Mouse (Mus musculus) midbrain, embryonic 14.5 days (tissue): Measurements from ENCODE around the gene Retreg1. TPM values are rescaled to one million over a fixed set of nuclear protein-coding genes. Genes with fewer than 3 reads are reported as not detected.

Experiments
- ATAC-seq: fragments of 200-750 bp; cut with Nextera tagmentation; 2 replicates; pipeline ENCODE4 v1.8.0; 2017; ENCODE audit warnings: moderate number of reproducible peaks, moderate library complexity; ENCODE audit not compliant: low FRiP score, low TSS enrichment
- DNase-seq: peaks from one replicate; pipeline ENCODE4 v3.0.0-alpha.2; 2015
- H3K27ac ChIP-seq: fragments of 300-500 bp; sonication (generic); replicated peaks from 2 replicates; pipeline ENCODE4 v1.5.1; 2014; ENCODE audit warnings: mild to moderate bottlenecking, low read depth, low read length, moderate library complexity
- H3K27me3 ChIP-seq: fragments of 300-500 bp; sonication (generic); 2 replicates; pipeline ENCODE4 v1.6.1; 2014; ENCODE audit warnings: low read length, control low read depth, mixed read lengths; ENCODE audit not compliant: control insufficient read depth, insufficient read depth
- H3K36me3 ChIP-seq: fragments of 300-500 bp; sonication (generic); 2 replicates; pipeline ENCODE4 v1.6.1; 2014; ENCODE audit warnings: low read length, control low read depth; ENCODE audit not compliant: control insufficient read depth, insufficient read depth
- H3K4me1 ChIP-seq: fragments of 300-500 bp; sonication (generic); 2 replicates; pipeline ENCODE4 v1.6.1; 2014; ENCODE audit warnings: mild to moderate bottlenecking, antibody characterized with exemption, low read length, control low read depth; ENCODE audit not compliant: control insufficient read depth, insufficient read depth
- H3K4me2 ChIP-seq: fragments of 300-500 bp; sonication (generic); 2 replicates; pipeline ENCODE4 v1.6.1; 2014; ENCODE audit warnings: mild to moderate bottlenecking, low read length, moderate library complexity
- H3K4me3 ChIP-seq: fragments of 300-500 bp; sonication (generic); replicated peaks from 2 replicates; pipeline ENCODE4 v1.5.1; 2014; ENCODE audit warnings: low read depth, low read length
- H3K9ac ChIP-seq: fragments of 300-500 bp; sonication (generic); replicated peaks from 2 replicates; pipeline ENCODE4 v1.6.1; 2014; ENCODE audit warnings: mild to moderate bottlenecking, low read length, moderate library complexity
- H3K9me3 ChIP-seq: fragments of 300-500 bp; sonication (generic); 2 replicates; pipeline ENCODE4 v1.6.1; 2016; ENCODE audit warnings: low read length, control low read depth, mixed read lengths; ENCODE audit not compliant: control insufficient read depth
- WGBS: fragments of 180-500 bp; shearing (Covaris S2); extraction: QIAGEN DNeasy Blood & Tissue Kit; methylation state at CpG from one replicate; pipeline ENCODE4 v1.1.7; 2014; 5-methylcytosine and 5-hydroxymethylcytosine counted together
- polyA plus RNA-seq: library from polyadenylated mRNA; unstranded; fragments of >200 nt; fragmentation: Nextera tagmentation; extraction: Ambion mirVana; gene quantifications from 2 replicates; pipeline ENCODE4 v1.2.1, GENCODE M21; 2014

The Retreg1 gene
- polyA plus RNA-seq, 1 experiment from 2014 or later = 13.6 TPM

DNA sequence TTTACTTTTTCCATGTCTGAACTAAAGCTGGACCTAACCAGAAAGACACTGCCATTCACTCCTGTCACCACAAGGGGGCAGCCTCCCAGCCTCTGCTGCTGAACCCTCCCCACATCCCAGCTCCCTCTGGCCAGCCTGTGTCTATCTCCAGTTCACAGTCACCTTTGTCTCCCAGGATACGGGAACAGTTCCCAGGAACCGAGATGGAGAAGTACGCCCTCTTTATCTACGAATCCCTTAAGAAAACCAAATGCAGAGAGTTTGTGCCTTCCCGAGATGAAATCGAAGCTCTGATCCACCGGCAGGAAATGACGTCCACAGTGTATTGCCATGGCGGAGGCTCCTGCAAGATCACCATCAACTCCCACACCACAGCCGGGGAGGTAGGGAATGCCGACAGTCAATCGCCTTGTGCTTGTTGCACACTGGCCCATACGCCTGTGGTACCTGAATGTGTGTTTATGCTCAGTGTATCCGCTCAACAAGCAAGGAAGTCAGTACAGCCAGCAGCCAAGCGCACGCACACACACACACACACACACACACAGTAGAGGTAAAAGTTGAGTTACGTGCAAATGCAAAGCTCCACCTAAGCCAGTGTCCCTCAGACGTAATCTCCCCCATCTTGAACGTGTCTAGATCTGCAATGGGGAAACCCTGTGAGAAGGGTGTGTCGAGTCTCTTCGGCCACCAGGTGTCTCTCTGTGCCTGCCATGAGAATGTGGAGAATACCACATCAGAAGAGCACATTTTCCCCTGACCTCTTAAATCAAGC, 37.5 kb upstream of the Retreg1 start:
- DNase-seq (peak; percentile 79), ATAC-seq (peak; percentile 55; the same call in 1 of the 2 replicates)
- WGBS = 88% methylated on average over 21 of the region's 21 CpGs
- Histone ChIP-seq H3K27ac (no peak overlapping the region), H3K4me2 (no peak overlapping the region), H3K9me3 (no peaks in the 10 kb centered on the region), H3K27me3 (no peaks in the 10 kb centered on the region), H3K4me1 (no peaks in the 10 kb centered on the region), H3K36me3 (peaks cover 76% of the 10 kb centered on the region), H3K9ac (no peak overlapping the region), H3K4me3 (no peak overlapping the region)

DNA sequence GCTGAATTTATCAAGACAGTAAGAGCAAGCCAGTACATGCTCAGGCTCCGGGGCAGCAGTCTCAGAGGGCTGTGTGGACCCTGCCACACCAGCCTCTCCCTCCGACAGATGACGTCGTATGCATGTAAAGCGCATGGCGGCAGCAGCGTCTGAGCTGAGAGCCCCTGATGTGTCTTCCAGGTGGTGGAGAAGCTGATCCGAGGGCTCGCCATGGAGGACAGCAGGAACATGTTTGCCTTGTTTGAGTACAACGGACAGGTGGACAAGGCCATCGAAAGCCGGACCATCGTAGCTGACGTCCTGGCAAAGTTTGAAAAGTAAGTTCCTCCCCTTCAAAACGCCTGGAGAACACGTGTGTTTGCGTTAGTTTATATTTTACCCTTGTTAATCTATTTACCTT, 36.6 kb upstream of the Retreg1 start:
- no peaks in the 10 kb centered on the region for H3K27me3 ChIP-seq
- ATAC-seq (no peak), DNase-seq (no peak)
- peaks cover 75% of the 10 kb centered on the region for H3K36me3 ChIP-seq
- H3K4me2 ChIP-seq = no peak overlapping the region
- no peaks in the 10 kb centered on the region for H3K4me1 ChIP-seq
- no peaks in the 10 kb centered on the region for H3K9me3 ChIP-seq
- H3K9ac ChIP-seq = no peak overlapping the region
- H3K27ac ChIP-seq = no peak overlapping the region
- H3K4me3 ChIP-seq = no peak overlapping the region
- WGBS = 94% methylated on average over 17 of the region's 17 CpGs

DNA sequence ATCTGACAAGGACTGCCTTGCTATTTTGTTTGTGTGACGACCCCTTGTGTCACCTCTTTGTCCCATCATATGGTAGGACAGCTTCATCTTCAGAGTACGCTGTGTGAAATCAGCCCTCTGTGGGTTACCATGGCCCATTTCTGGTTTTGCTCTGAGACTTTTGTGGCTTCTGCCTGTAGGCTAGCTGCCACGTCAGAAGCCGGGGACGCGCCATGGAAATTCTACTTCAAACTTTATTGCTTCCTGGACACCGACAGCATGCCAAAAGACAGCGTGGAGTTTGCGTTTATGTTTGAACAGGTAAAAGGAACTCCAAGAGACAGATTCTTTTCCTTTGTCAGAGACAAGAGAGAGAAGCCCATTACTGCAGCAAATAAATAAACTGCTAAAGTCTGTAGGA, 36.1 kb upstream of the Retreg1 start:
- H3K4me3 ChIP-seq = no peak overlapping the region
- ATAC-seq (no peak), DNase-seq (no peak)
- 96% methylated on average over 9 of the region's 9 CpGs for WGBS
- no peaks in the 10 kb centered on the region for H3K4me1 ChIP-seq
- no peak overlapping the region for H3K9ac ChIP-seq
- no peak overlapping the region for H3K4me2 ChIP-seq
- H3K9me3 ChIP-seq = no peaks in the 10 kb centered on the region
- H3K36me3 ChIP-seq = peaks cover 75% of the 10 kb centered on the region
- H3K27ac ChIP-seq = no peak overlapping the region
- H3K27me3 ChIP-seq = no peaks in the 10 kb centered on the region

DNA sequence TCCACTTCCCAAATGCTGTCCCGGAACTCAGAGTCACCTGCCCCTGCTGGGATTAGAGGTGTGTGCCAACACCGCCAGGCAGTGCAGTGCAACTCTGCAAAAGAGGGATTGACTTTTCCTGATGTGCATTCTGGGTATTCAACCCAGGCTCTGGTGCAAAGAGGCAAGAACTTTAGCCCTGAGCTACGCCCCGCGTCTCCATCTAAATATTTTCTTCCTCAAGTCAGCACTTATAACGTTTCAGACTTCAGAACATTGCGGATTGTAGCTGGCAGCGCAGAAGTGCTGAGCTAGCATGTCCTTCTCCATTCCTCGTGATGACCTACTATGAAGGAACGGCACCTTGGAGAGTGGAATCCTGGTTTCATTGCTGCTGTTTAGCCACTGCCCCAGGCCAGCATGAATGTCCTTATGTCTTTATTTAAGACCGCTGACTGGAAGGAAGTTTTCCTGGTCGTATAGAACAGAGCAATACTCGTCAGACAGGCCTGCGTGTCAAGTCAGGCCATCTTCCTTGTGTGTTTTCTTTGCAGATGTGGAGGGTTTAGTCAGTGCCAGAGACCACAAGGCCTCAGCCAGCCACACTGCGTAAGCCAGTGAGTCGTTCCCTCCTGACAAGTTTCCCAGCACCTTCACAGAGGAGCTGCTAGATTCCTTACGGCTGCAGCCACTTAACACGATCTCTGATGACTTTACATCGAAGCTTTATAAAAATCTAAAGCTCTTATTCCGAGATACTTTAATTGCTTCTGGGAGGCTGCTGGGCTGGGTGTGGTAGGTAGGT, 34.1 kb upstream of the Retreg1 start:
- no peaks in the 10 kb centered on the region for H3K27me3 ChIP-seq
- no peaks in the 10 kb centered on the region for H3K9me3 ChIP-seq
- 95% methylated on average over 20 of the region's 20 CpGs for whole genome bisulfite sequencing
- no peaks in the 10 kb centered on the region for H3K4me1 ChIP-seq
- H3K4me2 ChIP-seq = no peak overlapping the region
- H3K9ac ChIP-seq = no peak overlapping the region
- H3K27ac ChIP-seq = no peak overlapping the region
- DNase-seq (no peak), ATAC-seq (no peak)
- H3K36me3 ChIP-seq = peaks cover 72% of the 10 kb centered on the region
- no peak overlapping the region for H3K4me3 ChIP-seq

DNA sequence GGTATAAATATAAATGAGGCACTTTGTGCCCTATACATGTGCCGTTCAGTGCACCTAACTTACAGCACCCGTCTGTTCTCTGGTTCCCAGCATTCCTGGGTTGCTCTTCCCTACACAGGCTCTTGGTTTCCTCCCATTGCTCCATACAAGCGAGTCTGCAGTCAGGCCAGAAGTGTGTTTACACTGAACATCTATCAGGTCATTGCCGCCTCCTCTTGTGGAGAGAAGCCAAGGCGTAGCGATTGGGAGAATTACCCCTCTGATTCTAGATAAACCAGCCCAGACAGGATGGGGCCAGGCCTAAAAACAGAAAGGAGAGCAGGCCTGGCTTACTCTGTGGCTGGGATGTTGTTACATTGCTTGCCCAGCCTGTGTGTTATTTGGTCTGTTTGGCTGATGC, 33.3 kb upstream of the Retreg1 start:
- Histone ChIP-seq H3K9me3 (0 out of 2 replicates have a peak, but pooled peaks cover 2% of the 10 kb centered on the region), H3K4me1 (no peaks in the 10 kb centered on the region), H3K36me3 (peaks cover 69% of the 10 kb centered on the region), H3K27me3 (no peaks in the 10 kb centered on the region), H3K9ac (no peak overlapping the region), H3K4me3 (no peak overlapping the region), H3K4me2 (no peak overlapping the region), H3K27ac (no peak overlapping the region)
- ATAC-seq (no peak), DNase-seq (no peak)
- WGBS = 97% methylated on average over 6 of the region's 6 CpGs

DNA sequence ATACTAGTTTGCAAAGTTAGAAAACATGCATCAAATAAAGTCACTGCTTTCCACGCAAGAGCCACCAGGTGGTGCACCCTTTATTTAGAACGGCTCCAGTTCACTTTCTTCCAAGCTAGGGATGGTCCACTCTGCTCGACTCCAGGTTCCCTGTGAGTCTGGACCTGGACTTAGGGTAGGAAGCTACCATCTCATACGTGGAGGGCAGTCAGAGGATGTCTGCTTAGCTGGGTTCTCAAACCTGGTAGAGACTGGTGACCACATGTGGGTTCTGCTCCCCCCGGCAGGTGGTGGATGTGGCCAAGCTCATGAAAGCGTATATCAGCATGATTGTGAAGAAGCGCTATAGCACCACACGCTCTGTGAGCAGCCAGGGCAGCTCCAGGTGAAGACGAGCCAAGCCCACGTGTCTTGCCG, 31.1 kb upstream of the Retreg1 start:
- Histone ChIP-seq H3K27ac (no peak overlapping the region), H3K4me2 (no peak overlapping the region), H3K9me3 (0 out of 2 replicates have a peak, but pooled peaks cover 4% of the 10 kb centered on the region), H3K36me3 (peaks cover 67% of the 10 kb centered on the region), H3K4me1 (no peaks in the 10 kb centered on the region), H3K27me3 (no peaks in the 10 kb centered on the region), H3K4me3 (no peak overlapping the region), H3K9ac (no peak overlapping the region)
- 93% methylated on average over 11 of the region's 11 CpGs for WGBS
- no peak for ATAC-seq
- DNase-seq = no peak

DNA sequence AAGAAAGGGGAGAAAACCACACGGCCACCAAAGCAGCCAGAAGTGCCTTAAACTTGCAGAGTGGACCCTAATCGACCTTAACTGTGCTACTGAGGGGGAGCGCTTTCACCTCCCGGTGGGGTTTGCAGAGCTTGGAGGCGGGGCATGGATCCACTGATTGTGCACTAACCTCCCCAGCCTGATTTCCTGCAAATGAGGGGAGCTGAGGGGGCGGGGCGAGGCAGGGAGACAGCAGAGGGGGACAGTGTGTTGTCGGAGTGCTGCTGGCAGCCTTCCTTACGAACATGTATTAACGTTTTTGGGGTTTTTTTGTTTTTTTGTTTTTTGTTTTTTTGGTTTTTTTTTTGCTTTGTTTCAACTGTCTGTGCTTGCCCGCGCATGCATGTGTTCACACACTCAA, 30.5 kb upstream of the Retreg1 start:
- Histone ChIP-seq H3K4me3 (no peak overlapping the region), H3K4me1 (no peaks in the 10 kb centered on the region), H3K27ac (no peak overlapping the region), H3K27me3 (no peaks in the 10 kb centered on the region), H3K9ac (no peak overlapping the region), H3K4me2 (no peak overlapping the region), H3K9me3 (0 out of 2 replicates have a peak, but pooled peaks cover 4% of the 10 kb centered on the region), H3K36me3 (peaks cover 60% of the 10 kb centered on the region)
- 86% methylated on average over 12 of the region's 12 CpGs for WGBS
- ATAC-seq (no peak), DNase-seq (no peak)

DNA sequence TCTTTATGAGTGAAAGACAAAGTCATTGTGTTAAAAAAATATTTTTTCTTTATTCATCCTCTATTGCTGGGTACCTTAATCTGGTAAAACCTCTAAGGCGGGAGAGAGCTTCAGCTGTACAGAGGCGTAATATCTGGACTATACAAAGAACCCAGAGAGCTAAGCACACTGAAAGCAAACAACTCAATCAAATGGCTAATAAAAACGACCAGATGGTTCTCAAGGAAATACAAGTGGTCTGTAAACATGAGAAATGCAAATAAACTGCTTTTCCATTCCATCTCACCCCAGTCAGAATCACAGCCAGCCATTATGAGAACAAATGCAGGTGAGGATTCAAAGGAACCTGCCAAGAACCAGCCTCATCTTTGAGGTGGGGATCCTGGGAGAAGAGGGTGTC, 28.4 kb upstream of the Retreg1 start:
- 86% methylated on average over 3 of the region's 3 CpGs for WGBS
- peaks cover 41% of the 10 kb centered on the region for H3K36me3 ChIP-seq
- no peak for ATAC-seq

More for the DNA sequence above, 28.4 kb upstream of the Retreg1 start:
- Histone ChIP-seq H3K27ac (no peak overlapping the region), H3K4me1 (no peaks in the 10 kb centered on the region), H3K4me3 (no peak overlapping the region), H3K9me3 (0 out of 2 replicates have a peak, but pooled peaks cover 4% of the 10 kb centered on the region), H3K9ac (no peak overlapping the region), H3K27me3 (no peaks in the 10 kb centered on the region), H3K4me2 (no peak overlapping the region)
- no peak for DNase-seq
